Mouse (Mus musculus) midbrain, embryonic 13.5 days (tissue): ENCODE measurements around the gene Nbas. TPM values are rescaled to one million over a fixed set of nuclear protein-coding genes. Genes with fewer than 3 reads are reported as not detected.
A peak's percentile ranks its signal among the peaks of the same experiment; 100 is the strongest.

Source experiments
- ATAC-seq: fragments of 200-750 bp; cut with Nextera tagmentation; 2 replicates; pipeline ENCODE4 v1.8.0; 2017; ENCODE audit warnings: mild to moderate bottlenecking, moderate TSS enrichment, moderate library complexity
- H3K27ac ChIP-seq: fragments of 300-500 bp; sonication (generic); 2 replicates; pipeline ENCODE4 v1.5.1; 2015; ENCODE audit warnings: inconsistent platforms, mild to moderate bottlenecking, moderate library complexity
- H3K27me3 ChIP-seq: fragments of 300-500 bp; sonication (generic); 2 replicates; pipeline ENCODE4 v1.6.1; 2015; ENCODE audit warnings: mild to moderate bottlenecking, inconsistent platforms
- H3K36me3 ChIP-seq: fragments of 300-500 bp; sonication (generic); 2 replicates; pipeline ENCODE4 v1.6.1; 2015; ENCODE audit warnings: mild to moderate bottlenecking, inconsistent platforms
- H3K4me1 ChIP-seq: fragments of 300-500 bp; sonication (generic); replicated peaks from 2 replicates; pipeline ENCODE4 v1.6.1; 2015; ENCODE audit warnings: inconsistent platforms
- H3K4me2 ChIP-seq: fragments of 300-500 bp; sonication (generic); replicated peaks from 2 replicates; pipeline ENCODE4 v1.6.1; 2015; ENCODE audit warnings: moderate library complexity, mild to moderate bottlenecking, inconsistent platforms
- H3K4me3 ChIP-seq: fragments of 300-500 bp; sonication (generic); replicated peaks from 2 replicates; pipeline ENCODE4 v1.5.1; 2015; ENCODE audit warnings: mild to moderate bottlenecking, inconsistent platforms
- H3K9ac ChIP-seq: fragments of 300-500 bp; sonication (generic); replicated peaks from 2 replicates; pipeline ENCODE4 v1.6.1; 2015; ENCODE audit warnings: mild to moderate bottlenecking, inconsistent platforms
- H3K9me3 ChIP-seq: fragments of 300-500 bp; sonication (generic); 2 replicates; pipeline ENCODE4 v1.6.1; 2016; ENCODE audit warnings: mild to moderate bottlenecking, inconsistent platforms
- WGBS: fragments of 180-500 bp; shearing (Covaris S2); methylation state at CpG from one replicate; pipeline ENCODE4 v1.1.7; 2015; 5-methylcytosine and 5-hydroxymethylcytosine counted together
- polyA plus RNA-seq: library from polyadenylated mRNA; unstranded; fragments of >200 nt; fragmentation: Nextera tagmentation; extraction: Ambion mirVana; gene quantifications from 2 replicates; pipeline ENCODE4 v1.2.1, GENCODE M21; 2015

Nbas gene
- polyA plus RNA-seq, 1 experiment from 2014 or later, result 14.5 TPM

DNA sequence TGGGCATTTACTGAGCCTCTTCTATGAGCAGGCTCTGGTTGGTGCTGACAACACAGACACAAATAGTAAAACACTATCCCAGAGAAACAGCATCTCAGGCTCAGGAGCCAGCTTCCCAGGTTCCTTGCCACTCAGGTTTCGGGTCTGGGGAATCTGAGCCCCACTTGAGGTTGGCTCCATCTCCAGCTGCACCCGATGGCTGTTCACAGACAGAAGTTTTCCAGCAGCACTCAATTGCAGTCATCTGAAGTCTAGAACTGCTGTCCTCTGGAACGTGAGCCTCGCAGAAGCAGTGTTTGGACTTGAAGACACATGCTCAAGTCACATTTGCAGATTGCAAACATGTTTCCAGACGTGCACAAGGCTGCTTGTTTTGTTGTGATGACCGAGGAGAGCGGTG lies 297.5 kb downstream of the Nbas start:
- H3K9me3 ChIP-seq, result no peaks in the 10 kb centered on the region
- no peak overlapping the region for H3K4me2 ChIP-seq
- H3K27ac ChIP-seq, result no peak overlapping the region
- H3K27me3 ChIP-seq, result no peaks in the 10 kb centered on the region
- no peaks in the 10 kb centered on the region for H3K4me1 ChIP-seq
- peaks cover 7% of the 10 kb centered on the region; the same call in 1 of the 2 replicates for H3K36me3 ChIP-seq
- no peak overlapping the region for H3K4me3 ChIP-seq
- no peak overlapping the region for H3K9ac ChIP-seq
- 93% methylated on average over 7 of the region's 7 CpGs for WGBS
- no peak for ATAC-seq

DNA sequence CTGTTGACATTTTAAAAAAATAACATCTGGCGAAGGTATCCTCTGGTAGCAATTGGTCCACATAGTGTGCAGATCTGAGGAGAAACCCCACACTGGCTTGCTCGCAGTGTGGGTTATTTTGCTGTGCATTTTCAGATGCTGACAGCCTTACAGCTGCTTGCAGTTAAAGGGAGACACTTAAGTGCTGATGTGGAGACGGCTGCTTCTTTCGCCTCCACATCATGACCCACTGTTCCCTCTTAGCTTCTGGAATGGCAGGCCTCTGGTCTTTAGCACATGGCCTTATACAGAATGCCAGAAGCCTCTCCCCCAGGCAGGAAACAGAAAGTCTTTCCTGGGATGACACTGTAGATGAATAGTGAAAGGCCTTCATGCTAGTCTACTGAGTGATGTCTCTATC lies 306.2 kb downstream of the Nbas start:
- no peak for ATAC-seq
- Histone ChIP-seq H3K36me3 (no peaks in the 10 kb centered on the region), H3K4me1 (0 out of 2 replicates have a peak, but pooled peaks cover 5% of the 10 kb centered on the region), H3K9me3 (no peaks in the 10 kb centered on the region), H3K27ac (no peak overlapping the region), H3K9ac (no peak overlapping the region), H3K4me3 (no peak overlapping the region), H3K27me3 (no peaks in the 10 kb centered on the region), H3K4me2 (no peak overlapping the region)
- WGBS, result 91% methylated on average over 4 of the region's 4 CpGs

- Histone ChIP-seq H3K4me2 (no peak overlapping the region), H3K4me3 (no peak overlapping the region), H3K27me3 (no peaks in the 10 kb centered on the region), H3K4me1 (0 out of 2 replicates have a peak, but pooled peaks cover 5% of the 10 kb centered on the region), H3K9me3 (no peaks in the 10 kb centered on the region), H3K27ac (no peak overlapping the region), H3K9ac (no peak overlapping the region), H3K36me3 (no peaks in the 10 kb centered on the region)
- ATAC-seq, result 0 out of 2 replicates have a peak, but pooled peaks have one; percentile 11
- WGBS, result 87% methylated on average over 5 of the region's 5 CpGs
These were observed 307.0 kb downstream of the Nbas start for GRCm38 (mm10) chr12:13575605-13576600.

- no peak overlapping the region for H3K4me3 ChIP-seq
- 0 out of 2 replicates have a peak, but pooled peaks cover 5% of the 10 kb centered on the region for H3K4me1 ChIP-seq
- WGBS, result 67% methylated on average over 4 of the region's 4 CpGs
- H3K27me3 ChIP-seq, result no peaks in the 10 kb centered on the region
- no peak overlapping the region for H3K27ac ChIP-seq
- no peaks in the 10 kb centered on the region for H3K36me3 ChIP-seq
- H3K4me2 ChIP-seq, result no peak overlapping the region
- no peak overlapping the region for H3K9ac ChIP-seq
- no peaks in the 10 kb centered on the region for H3K9me3 ChIP-seq
- ATAC-seq, result no peak
These were observed 307.8 kb downstream of the Nbas start for GRCm38 (mm10) chr12:13576761-13577160.

DNA sequence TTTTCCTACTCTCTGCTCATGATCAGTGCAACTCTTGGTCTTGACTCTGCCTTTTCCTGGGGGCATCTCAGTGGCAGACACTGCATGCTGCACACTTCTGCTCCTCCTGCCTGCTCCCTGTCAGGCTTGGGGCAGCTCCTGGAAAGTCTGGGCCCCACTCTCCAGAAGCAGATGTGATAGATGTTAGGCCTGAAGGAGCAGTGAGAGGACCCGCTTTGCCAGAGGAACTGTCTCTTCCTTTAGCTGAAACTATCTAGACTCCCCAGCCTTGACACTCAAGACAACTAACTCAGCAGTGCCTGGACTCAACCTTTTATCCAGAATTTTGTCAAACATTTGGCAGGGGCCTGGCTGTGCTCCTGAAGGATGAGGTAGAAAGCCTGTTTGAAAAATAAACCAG lies 311.9 kb downstream of the Nbas start:
- Histone ChIP-seq H3K4me1 (0 out of 2 replicates have a peak, but pooled peaks cover 5% of the 10 kb centered on the region), H3K27me3 (no peaks in the 10 kb centered on the region), H3K9ac (no peak overlapping the region), H3K9me3 (no peaks in the 10 kb centered on the region), H3K27ac (no peak overlapping the region), H3K4me2 (no peak overlapping the region), H3K4me3 (no peak overlapping the region), H3K36me3 (peaks cover 9% of the 10 kb centered on the region; the same call in 1 of the 2 replicates)
- WGBS, result 97% methylated on average over 1 of the region's 1 CpGs
- no peak for ATAC-seq

DNA sequence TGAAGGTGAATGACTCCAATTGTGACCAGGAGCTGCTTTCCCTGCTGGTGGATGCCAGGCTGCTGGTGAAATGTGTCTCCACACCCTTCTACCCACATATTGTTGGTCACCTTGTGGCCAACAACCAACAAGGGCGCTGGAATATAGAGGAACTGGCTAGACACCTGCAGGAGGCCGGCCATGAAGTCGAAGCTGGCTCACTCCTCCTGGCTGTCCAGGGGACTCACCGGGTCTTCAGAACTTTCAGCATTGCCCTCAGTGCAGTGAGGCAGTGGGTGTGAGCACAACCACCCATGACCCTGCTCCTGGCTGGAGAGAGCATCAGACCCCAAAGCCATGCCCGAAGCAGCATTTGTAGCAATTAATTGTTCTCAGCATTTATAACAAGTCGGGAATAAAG lies 314.5 kb downstream of the Nbas start:
- H3K4me1 ChIP-seq, result no peaks in the 10 kb centered on the region
- H3K27ac ChIP-seq, result no peak overlapping the region
- H3K27me3 ChIP-seq, result no peaks in the 10 kb centered on the region
- ATAC-seq, result no peak
- no peak overlapping the region for H3K4me2 ChIP-seq
- H3K9ac ChIP-seq, result no peak overlapping the region
- no peak overlapping the region for H3K4me3 ChIP-seq
- WGBS, result 92% methylated on average over 6 of the region's 6 CpGs
- H3K36me3 ChIP-seq, result peaks cover 9% of the 10 kb centered on the region; the same call in 1 of the 2 replicates
- H3K9me3 ChIP-seq, result no peaks in the 10 kb centered on the region

DNA sequence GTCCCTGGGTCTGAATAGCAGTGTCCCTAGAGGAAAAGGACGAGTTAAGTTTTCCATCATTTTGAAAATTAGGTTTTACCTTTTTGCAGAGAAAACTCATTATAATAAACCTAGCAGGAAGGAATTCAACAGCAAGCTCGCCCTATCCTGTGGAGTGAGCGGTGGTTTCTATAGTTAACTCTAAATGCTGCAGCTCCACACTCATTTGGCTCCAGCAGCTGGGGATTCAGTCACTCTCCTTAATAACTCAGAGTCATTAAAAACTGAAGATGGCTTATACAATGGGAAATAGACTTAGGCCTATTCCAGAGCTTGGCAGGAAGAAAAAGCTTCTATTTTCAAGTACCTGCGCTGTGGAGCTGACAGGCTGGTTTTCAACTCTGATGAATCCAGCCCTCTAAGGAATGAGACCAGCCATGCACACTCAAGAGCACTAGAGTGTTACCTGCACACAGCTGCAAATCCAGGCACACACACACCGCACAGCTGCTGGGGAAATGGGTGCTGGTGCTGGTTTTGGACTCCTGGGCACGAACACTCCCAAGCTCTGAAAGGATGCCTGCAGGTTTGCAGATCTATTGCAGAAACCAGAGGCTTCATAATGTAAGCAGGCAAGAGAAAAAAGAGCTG lies 316.7 kb downstream of the Nbas start:
- no peak overlapping the region for H3K9ac ChIP-seq
- WGBS, result 83% methylated on average over 6 of the region's 6 CpGs
- peaks cover 9% of the 10 kb centered on the region; the same call in 1 of the 2 replicates for H3K36me3 ChIP-seq
- H3K4me2 ChIP-seq, result no peak overlapping the region
- H3K27me3 ChIP-seq, result no peaks in the 10 kb centered on the region
- H3K4me1 ChIP-seq, result no peaks in the 10 kb centered on the region
- H3K4me3 ChIP-seq, result no peak overlapping the region
- no peak overlapping the region for H3K27ac ChIP-seq
- no peak for ATAC-seq
- no peaks in the 10 kb centered on the region for H3K9me3 ChIP-seq

DNA sequence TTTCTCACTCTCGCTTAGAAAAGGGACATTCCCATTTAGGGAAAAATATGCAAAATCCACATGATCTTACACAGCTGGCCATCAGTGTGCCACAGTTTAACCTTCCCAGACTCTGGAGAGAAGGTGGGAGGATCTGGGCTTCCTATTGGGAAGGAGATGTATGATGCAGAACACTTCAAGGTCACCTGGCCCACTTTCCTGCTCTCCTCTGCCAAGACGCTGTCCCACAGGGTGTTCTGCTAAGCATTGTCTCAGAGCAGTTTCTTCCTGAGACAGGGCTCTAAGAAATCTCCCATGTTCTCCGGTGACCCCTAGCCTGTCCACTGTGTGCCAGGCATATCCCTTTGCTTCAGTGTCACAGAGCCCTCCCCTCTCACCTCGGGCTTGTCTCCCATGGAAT lies 318.7 kb downstream of the Nbas start:
- H3K36me3 ChIP-seq, result peaks cover 9% of the 10 kb centered on the region; the same call in 1 of the 2 replicates
- H3K27ac ChIP-seq, result no peak overlapping the region
- WGBS, result 86% methylated on average over 4 of the region's 4 CpGs
- no peak overlapping the region for H3K9ac ChIP-seq
- no peak overlapping the region for H3K4me2 ChIP-seq
- H3K9me3 ChIP-seq, result no peaks in the 10 kb centered on the region
- no peaks in the 10 kb centered on the region for H3K27me3 ChIP-seq
- no peak for ATAC-seq
- no peaks in the 10 kb centered on the region for H3K4me1 ChIP-seq
- H3K4me3 ChIP-seq, result no peak overlapping the region

- no peak for ATAC-seq
- no peak overlapping the region for H3K4me2 ChIP-seq
- H3K4me1 ChIP-seq, result no peaks in the 10 kb centered on the region
- no peak overlapping the region for H3K9ac ChIP-seq
- no peak overlapping the region for H3K27ac ChIP-seq
- H3K4me3 ChIP-seq, result no peak overlapping the region
- no peaks in the 10 kb centered on the region for H3K9me3 ChIP-seq
- WGBS, result 94% methylated on average over 5 of the region's 5 CpGs
- no peaks in the 10 kb centered on the region for H3K27me3 ChIP-seq
- H3K36me3 ChIP-seq, result 0 out of 2 replicates have a peak, but pooled peaks cover 5% of the 10 kb centered on the region
These were observed 320.1 kb downstream of the Nbas start for GRCm38 (mm10) chr12:13589021-13589420.

GRCm38 (mm10) chr12:13594746-13595469 lies 326.0 kb downstream of the Nbas start:
- Histone ChIP-seq H3K27ac (no peak overlapping the region), H3K4me2 (no peak overlapping the region), H3K36me3 (no peaks in the 10 kb centered on the region), H3K27me3 (no peaks in the 10 kb centered on the region), H3K9ac (no peak overlapping the region), H3K4me1 (peaks cover 8% of the 10 kb centered on the region), H3K9me3 (no peaks in the 10 kb centered on the region), H3K4me3 (no peak overlapping the region)
- peak; percentile 69 for ATAC-seq
- 61% methylated on average over 9 of the region's 9 CpGs for WGBS

DNA sequence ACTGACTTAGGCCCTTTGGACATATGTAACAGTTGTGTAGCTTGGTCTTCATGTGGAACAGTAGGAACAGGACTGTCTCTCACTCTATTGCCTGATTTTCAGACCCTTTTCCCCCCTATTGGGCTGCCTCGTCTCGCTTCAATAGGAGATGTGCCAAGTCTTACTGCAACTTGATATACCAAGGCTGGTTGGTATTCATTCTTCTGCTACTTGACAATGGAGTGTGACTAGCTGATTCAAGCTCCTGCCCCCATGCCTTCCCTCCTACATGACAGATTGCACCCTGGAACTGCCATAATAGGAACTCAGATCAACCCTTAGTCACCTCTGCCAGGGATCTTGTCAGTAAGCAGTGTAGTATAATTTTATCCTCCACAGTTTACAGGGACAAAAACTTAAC lies 328.1 kb downstream of the Nbas start:
- no peak overlapping the region for H3K4me3 ChIP-seq
- no peaks in the 10 kb centered on the region for H3K36me3 ChIP-seq
- no peak overlapping the region for H3K27ac ChIP-seq
- H3K4me1 ChIP-seq, result peaks cover 8% of the 10 kb centered on the region
- WGBS, result 79% methylated on average over 2 of the region's 2 CpGs
- H3K27me3 ChIP-seq, result no peaks in the 10 kb centered on the region
- H3K9ac ChIP-seq, result no peak overlapping the region
- H3K9me3 ChIP-seq, result no peaks in the 10 kb centered on the region
- no peak overlapping the region for H3K4me2 ChIP-seq
- no peak for ATAC-seq
